Mouse (Mus musculus) adrenal gland, adult (tissue): Measurements from ENCODE around the gene Cnot2.
A peak's percentile ranks its signal among the peaks of the same experiment; 100 is the strongest.

Experiments
- DNase-seq, 2 experiments: peaks; one replicate each; pipeline ENCODE4 v3.0.0; 2022 to 2023; ENCODE audit warnings: low spot score in 1 of 2; ENCODE audit not compliant: inconsistent age in 2 of 2

Cnot2 gene

DNA sequence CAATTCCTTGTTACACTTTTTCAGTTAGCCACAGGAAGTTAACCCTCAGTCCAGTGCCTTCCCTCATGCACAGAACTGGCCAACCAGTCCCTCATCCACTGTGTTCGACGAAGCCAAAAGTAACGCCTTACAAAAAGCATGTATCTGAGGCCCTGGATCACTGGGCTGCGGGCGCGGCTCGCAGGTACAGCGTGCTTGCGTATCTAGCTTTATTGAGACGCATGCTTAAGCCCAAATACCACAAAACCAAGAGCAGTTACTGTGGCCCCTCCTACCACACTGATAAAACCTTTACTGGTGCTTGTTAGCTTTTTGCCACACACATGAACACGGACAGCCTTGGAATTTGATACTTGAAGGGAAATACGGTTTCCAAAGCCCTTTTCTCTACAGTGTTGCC is 99.4 kb downstream of the Cnot2 start:
- DNase-seq = no peak

DNA sequence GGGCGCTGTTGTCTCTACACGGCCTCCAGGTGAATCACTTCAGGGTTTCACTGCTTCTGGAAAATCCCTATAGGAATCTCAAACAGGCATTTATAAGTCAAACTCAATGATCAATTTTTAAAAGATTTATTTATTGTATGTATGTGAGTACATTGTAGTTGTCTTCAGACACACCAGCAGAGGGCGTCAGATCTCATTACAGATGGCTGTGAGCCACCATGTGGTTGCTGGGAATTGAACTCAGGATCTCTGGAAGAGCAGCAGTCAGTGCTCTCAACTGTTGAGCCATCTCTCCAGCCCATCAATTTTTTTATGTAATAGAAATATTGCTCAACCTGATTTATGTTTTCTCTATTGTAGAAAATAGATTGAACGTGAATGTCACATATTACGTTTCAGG is 100.3 kb downstream of the Cnot2 start:
- DNase-seq = no peak

GRCm38 (mm10) chr10:116476559-116476958 is 104.8 kb downstream of the Cnot2 start:
- no peak for DNase-seq

GRCm38 (mm10) chr10:116475725-116476124 is 105.6 kb downstream of the Cnot2 start:
- no peak for DNase-seq

- DNase-seq = peak; percentile 63 to 71
Observed at GRCm38 (mm10) chr10:116473759-116474549, 107.4 kb downstream of the Cnot2 start, which contains the start of gene Kcnmb4. Gene Kcnmb4 (minus strand): TSS chr10:116473878.

GRCm38 (mm10) chr10:116473071-116473758 is 108.1 kb downstream of the Cnot2 start:
- peak; percentile 23 to 59 for DNase-seq

- no peak for DNase-seq
Observed at GRCm38 (mm10) chr10:116472579-116472978, 108.7 kb downstream of the Cnot2 start.

DNA sequence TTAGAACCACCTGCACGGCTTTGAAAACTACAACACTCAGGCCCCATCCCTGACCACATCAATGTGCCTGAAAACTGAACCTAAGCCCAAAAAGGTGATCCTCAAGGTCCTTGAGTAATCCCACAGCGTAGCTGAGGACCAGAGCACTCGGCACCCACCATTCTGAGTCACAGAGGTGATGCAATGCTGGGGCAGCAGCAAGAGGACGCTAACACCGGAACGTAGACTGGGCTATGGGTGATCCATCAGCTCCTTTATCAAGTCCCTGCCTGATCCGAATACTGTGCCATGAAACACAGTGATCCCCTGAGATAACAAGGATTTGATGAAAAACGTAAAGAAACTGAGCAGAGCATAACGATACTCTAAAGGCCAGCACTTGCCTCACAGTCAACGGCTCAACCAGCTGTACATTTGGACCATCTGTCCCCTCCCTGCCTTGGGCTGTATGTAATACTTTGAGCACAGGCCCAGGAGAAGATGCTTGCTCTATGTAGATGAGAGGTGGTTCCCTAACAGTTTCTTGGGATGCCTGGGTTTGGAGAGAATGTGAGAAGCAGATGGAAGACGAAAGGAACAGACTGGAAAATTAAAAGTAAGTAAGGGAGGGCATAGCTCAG is 110.9 kb downstream of the Cnot2 start:
- DNase-seq = no peak

GRCm38 (mm10) chr10:116468094-116468493 is 113.2 kb downstream of the Cnot2 start:
- no peak for DNase-seq

- no peak for DNase-seq
Observed at GRCm38 (mm10) chr10:116463753-116464345, 117.5 kb downstream of the Cnot2 start.

DNA sequence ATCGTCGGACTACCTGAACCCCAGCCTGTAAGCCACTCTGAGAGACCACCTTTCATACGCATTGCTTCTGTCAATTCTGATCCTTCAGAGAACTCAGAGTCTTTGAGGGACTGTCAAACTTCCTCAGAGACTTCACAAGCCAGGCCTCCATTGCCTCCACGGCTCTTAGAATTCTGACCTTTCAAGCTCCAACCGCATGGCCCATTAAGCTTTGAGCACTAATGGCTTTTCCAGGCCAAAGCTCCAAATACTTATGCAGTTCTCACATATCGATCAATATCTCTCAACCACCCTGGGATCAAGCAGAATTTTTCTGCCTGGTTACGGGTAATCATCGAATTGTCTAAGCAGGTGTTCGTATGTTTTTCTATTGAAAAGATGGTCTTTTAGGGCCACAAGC is 119.9 kb downstream of the Cnot2 start:
- no peak for DNase-seq

GRCm38 (mm10) chr10:116458786-116459185 is 122.5 kb downstream of the Cnot2 start:
- no peak for DNase-seq

GRCm38 (mm10) chr10:116452771-116453170 is 128.5 kb downstream of the Cnot2 start:
- no peak for DNase-seq

- peak; percentile 58 to 60 for DNase-seq
Observed at GRCm38 (mm10) chr10:116450621-116451020, 130.7 kb downstream of the Cnot2 start.

- DNase-seq = no peak
Observed at GRCm38 (mm10) chr10:116448166-116448565, 133.1 kb downstream of the Cnot2 start.

DNA sequence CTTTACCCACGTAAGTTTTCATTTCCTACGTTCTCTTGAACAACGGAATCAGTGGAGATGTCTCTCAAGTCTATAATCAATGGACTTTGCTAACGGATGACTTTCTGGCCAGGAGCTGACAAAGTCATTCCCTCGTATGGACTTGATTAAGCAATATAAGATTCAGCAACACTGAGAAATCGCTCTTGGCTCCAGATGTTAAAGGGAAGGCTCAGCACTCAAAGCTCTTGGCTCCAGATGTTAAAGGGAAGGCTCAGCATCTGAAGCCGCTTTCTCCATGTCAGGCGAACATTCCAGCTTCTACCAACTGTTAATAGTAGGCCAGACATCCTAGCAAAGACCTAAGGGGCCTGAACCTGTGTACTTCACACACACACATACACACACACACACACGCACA is 134.1 kb downstream of the Cnot2 start:
- no peak for DNase-seq

DNA sequence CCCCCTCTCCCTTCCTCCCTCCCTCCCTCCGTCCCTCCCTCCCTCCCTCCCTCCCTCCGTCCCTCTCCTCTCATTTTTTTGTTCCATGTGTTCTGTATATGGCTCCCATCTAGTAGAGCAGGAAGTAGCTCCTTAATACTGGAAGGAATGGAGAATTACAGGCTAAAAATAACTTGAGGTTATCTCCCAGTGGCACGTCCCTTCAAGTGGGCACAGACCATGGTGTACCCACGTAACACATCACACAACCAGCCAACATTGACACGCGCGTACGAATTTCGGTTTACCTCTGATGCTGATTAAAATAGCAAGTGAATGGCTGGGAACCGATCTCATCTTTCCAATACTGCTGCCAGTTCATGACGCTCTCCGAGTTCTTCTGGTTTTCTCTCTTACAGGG is 135.3 kb downstream of the Cnot2 start:
- no peak for DNase-seq

GRCm38 (mm10) chr10:116444826-116445225 is 136.5 kb downstream of the Cnot2 start:
- DNase-seq = no peak

GRCm38 (mm10) chr10:116444371-116444770 is 136.9 kb downstream of the Cnot2 start:
- no peak for DNase-seq

- DNase-seq = no peak
Observed at GRCm38 (mm10) chr10:116440946-116441345, 140.4 kb downstream of the Cnot2 start.

GRCm38 (mm10) chr10:116440088-116440487 is 141.2 kb downstream of the Cnot2 start:
- no peak for DNase-seq

DNA sequence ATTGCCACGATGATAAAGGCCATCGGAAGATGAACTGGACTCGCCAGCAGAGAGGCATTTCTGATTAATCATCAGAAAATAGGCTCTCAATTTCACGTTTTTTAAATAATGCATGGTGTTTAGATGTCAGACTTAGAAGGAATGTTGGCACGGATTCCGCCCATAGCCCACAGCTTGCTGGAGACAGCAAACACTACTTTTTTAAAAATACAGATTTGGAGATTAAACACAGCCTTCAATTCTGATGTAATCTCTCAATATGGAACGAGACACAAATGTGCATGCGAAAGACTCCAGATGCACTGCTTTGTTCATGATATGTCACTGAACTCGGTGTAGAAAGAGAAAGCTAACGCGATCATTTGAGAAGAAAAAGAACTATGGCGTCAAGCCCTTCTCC is 145.9 kb downstream of the Cnot2 start:
- DNase-seq = no peak
